Mouse (Mus musculus): ENCODE measurements around the gene Slfn8.

GRCm38 (mm10) chr11:83013356-83013755 lies 7.3 kb downstream of the Slfn8 start:
- TF ChIP-seq POLR2A (IDR thresholded peaks at IDR 0.05; ENCODE audit: low read depth, low read length): no peak
- TF ChIP-seq CTCF (IDR thresholded peaks at IDR 0.05; ENCODE audit: extremely low read depth, insufficient read length, insufficient replicate concordance, low read depth, low read length): no peak

All from small intestine, adult 2 months (tissue).